ENCODE assay signal across 19 mouse cellular contexts in the genomic region with DNA sequence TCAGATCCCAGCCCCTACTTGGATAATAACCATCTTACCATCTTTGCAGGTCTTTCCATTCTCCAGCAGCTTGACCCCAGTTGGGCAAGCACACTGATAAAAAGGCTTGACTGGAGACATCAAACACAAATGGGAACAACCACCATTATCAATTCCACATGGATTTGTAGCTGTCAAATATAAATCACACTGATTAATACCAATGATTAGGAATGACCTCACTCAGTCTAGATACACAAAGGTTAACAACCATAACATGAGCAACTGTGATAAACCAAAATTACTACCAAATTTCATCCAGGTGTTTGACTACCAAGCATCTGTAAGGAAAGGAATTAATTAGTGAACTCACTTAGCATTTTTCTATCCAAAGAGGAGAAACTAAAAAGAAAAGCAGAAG.
"Had no signal": no experiment of that assay in that cellular context is flagged by ENCODE, and none has a peak within 500 bp of the region (broad histone marks: within the 10 kb centered on the region; RNA-seq: fewer than 3 reads in every experiment).

No protein-coding gene starts in this region.

- H3K4me3 ChIP-seq: left cerebral cortex, adult 2 months; liver, embryonic 13.5 days; midbrain, embryonic 12.5 days; midbrain, embryonic 15.5 days; myocyte; neural tube, embryonic 13.5 days; stomach, embryonic 15.5 days had no signal

- DNase-seq: kidney, adult 2 months; kidney, postnatal 14 days; kidney, postnatal 4 days; layer of hippocampus, postnatal 36 days; liver, embryonic 13.5 days; lung, adult 2 months; lung, postnatal 14 days; lung, postnatal 4 days; retina, postnatal 1 day; right cerebral cortex, postnatal 25 days; spleen, adult 18-20 months; thymus, adult 18-20 months; thymus, postnatal 36 days had no signal

- H3K9me3 ChIP-seq: liver, embryonic 13.5 days; midbrain, embryonic 12.5 days; midbrain, embryonic 15.5 days; neural tube, embryonic 13.5 days; stomach, embryonic 15.5 days had no signal

- H3K27ac ChIP-seq: left cerebral cortex, adult 2 months; liver, embryonic 13.5 days; midbrain, embryonic 12.5 days; midbrain, embryonic 15.5 days; stomach, embryonic 15.5 days had no signal

- H3K27me3 ChIP-seq: liver, embryonic 13.5 days; midbrain, embryonic 12.5 days; midbrain, embryonic 15.5 days; neural tube, embryonic 13.5 days; stomach, embryonic 15.5 days had no signal

- ATAC-seq: midbrain, embryonic 15.5 days had no signal

- H3K4me2 ChIP-seq: liver, embryonic 13.5 days; midbrain, embryonic 12.5 days; midbrain, embryonic 15.5 days; neural tube, embryonic 13.5 days; stomach, embryonic 15.5 days had no signal

- H3K9ac ChIP-seq: liver, embryonic 13.5 days; midbrain, embryonic 12.5 days; midbrain, embryonic 15.5 days; neural tube, embryonic 13.5 days; stomach, embryonic 15.5 days had no signal
